Mouse (Mus musculus): Measurements from ENCODE around the gene Pkp1.

DNA sequence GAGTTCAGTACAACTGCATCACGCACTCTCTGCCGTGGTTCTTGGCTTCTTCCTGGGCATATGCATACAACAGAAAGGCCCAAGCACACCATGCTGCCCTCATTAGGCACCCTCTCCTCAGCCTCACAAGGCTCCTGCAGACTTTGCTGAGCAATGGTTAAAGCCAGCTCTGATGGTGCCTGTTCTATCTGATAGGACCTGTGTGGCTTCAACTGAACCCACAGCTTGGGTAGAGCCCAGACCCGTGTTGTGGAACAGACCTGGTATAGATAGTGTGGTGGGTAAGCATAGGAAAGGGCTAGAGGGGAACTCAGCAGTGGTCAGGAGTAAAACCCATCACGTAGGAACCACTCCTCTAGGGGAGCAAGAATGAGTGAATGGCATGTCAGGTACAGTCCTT, 5.3 kb downstream of the Pkp1 start:
- TF ChIP-seq CTCF (IDR thresholded peaks at IDR 0.05; ENCODE audit: low read depth, low read length) = no peak
- no peak for TF ChIP-seq GATA1 (IDR thresholded peaks at IDR 0.05; ENCODE audit: borderline replicate concordance, low read length)
- TF ChIP-seq POLR2AphosphoS5 (IDR thresholded peaks at IDR 0.05; ENCODE audit: insufficient replicate concordance, low read depth, low read length) = no peak
- no peak for TF ChIP-seq TAL1 (conservative IDR thresholded peaks at IDR 0.05; ENCODE audit: low read depth, low read length)
- no peak for TF ChIP-seq GATA2 (IDR thresholded peaks at IDR 0.05; ENCODE audit: borderline replicate concordance, low read depth, low read length)
